Mouse (Mus musculus): ENCODE data around the gene Mzf1. TPM values are rescaled to one million over a fixed set of nuclear protein-coding genes. Genes with fewer than 3 reads are reported as not detected.

Gene Mzf1
- polyA plus RNA-seq, 1 experiment: 16.7 TPM

- DNase-seq (ENCODE audit: extremely low spot score in 1 of 2, low spot score in 1 of 2): no peak
These were observed 47.0 kb downstream of the Mzf1 start for GRCm38 (mm10) chr7:13007341-13008092.

GRCm38 (mm10) chr7:13006531-13006930 is 48.0 kb downstream of the Mzf1 start:
- DNase-seq (ENCODE audit: extremely low spot score in 1 of 2, low spot score in 1 of 2): no peak

GRCm38 (mm10) chr7:13006011-13006410 is 48.6 kb downstream of the Mzf1 start:
- no peak for DNase-seq (ENCODE audit: extremely low spot score in 1 of 2, low spot score in 1 of 2)

- DNase-seq (ENCODE audit: extremely low spot score in 1 of 2, low spot score in 1 of 2): no peak
These were observed 51.2 kb downstream of the Mzf1 start for GRCm38 (mm10) chr7:13003380-13003779.

GRCm38 (mm10) chr7:13001584-13001983 is 53.0 kb downstream of the Mzf1 start:
- DNase-seq (ENCODE audit: extremely low spot score in 1 of 2, low spot score in 1 of 2): no peak

- DNase-seq (ENCODE audit: extremely low spot score in 1 of 2, low spot score in 1 of 2): no peak
These were observed 55.7 kb downstream of the Mzf1 start, which contains the start of gene Trim28 for GRCm38 (mm10) chr7:12998851-12999250. TSS of gene Trim28 (plus strand) at chr7:12999114.

- DNase-seq (ENCODE audit: extremely low spot score in 1 of 2, low spot score in 1 of 2): no peak
These were observed 56.5 kb downstream of the Mzf1 start, which contains the start of gene Slc27a5 for GRCm38 (mm10) chr7:12998053-12998452. TSS of gene Slc27a5 (minus strand) at chr7:12998192.

- no peak for DNase-seq (ENCODE audit: extremely low spot score in 1 of 2, low spot score in 1 of 2)
These were observed 57.3 kb downstream of the Mzf1 start for GRCm38 (mm10) chr7:12997230-12997629.

- DNase-seq (ENCODE audit: extremely low spot score in 1 of 2, low spot score in 1 of 2): no peak
These were observed 58.7 kb downstream of the Mzf1 start for GRCm38 (mm10) chr7:12995862-12996261.

GRCm38 (mm10) chr7:12993148-12993547 is 61.4 kb downstream of the Mzf1 start:
- DNase-seq (ENCODE audit: extremely low spot score in 1 of 2, low spot score in 1 of 2): no peak

Other genes with a start within 250 kb of the Mzf1 start
- 19.2 and 24.5 TPM in 2 replicates for gene Zfp329, start 235.9 kb downstream of the Mzf1 start, polyA plus RNA-seq (2012; rRNA removed)
- 8.8 and 10.4 TPM in 2 replicates for gene Zfp110, start 220.0 kb downstream of the Mzf1 start, polyA plus RNA-seq (2012; rRNA removed)
- gene Zfp128, start 173.6 kb downstream of the Mzf1 start, polyA plus RNA-seq (2012; rRNA removed): 4.6 and 5.3 TPM in 2 replicates
- 12.9 TPM in 2 replicates for gene Zscan22, start 156.9 kb downstream of the Mzf1 start, polyA plus RNA-seq (2012; rRNA removed)
- 776 and 848 TPM in 2 replicates for gene Rps5, start 132.5 kb downstream of the Mzf1 start, polyA plus RNA-seq (2012; rRNA removed)
- 0.69 and 0.86 TPM in 2 replicates for gene Rnf225, start 127.3 kb downstream of the Mzf1 start, polyA plus RNA-seq (2012; rRNA removed)
- gene Zfp324, start 88.9 kb downstream of the Mzf1 start, polyA plus RNA-seq (2012; rRNA removed): 5.7 and 6.1 TPM in 2 replicates
- 14.1 and 15.1 TPM in 2 replicates for gene Zfp446, start 76.9 kb downstream of the Mzf1 start, polyA plus RNA-seq (2012; rRNA removed)
- 0.64 and 1.3 TPM in 2 replicates for gene Slc27a5, start 56.6 kb downstream of the Mzf1 start, polyA plus RNA-seq (2012; rRNA removed)
- gene Trim28, start 55.6 kb downstream of the Mzf1 start, polyA plus RNA-seq (2012; rRNA removed): 234 and 279 TPM in 2 replicates
- 34.3 and 36.8 TPM in 2 replicates for gene Zbtb45, start 44.7 kb downstream of the Mzf1 start, polyA plus RNA-seq (2012; rRNA removed)
- gene Chmp2a, start 20.0 kb downstream of the Mzf1 start, polyA plus RNA-seq (2012; rRNA removed): 239 and 244 TPM in 2 replicates
- gene Ube2m, start 16.5 kb downstream of the Mzf1 start, polyA plus RNA-seq (2012; rRNA removed): 362 and 411 TPM in 2 replicates
- gene Vmn1r85, start 40.4 kb upstream of the Mzf1 start, polyA plus RNA-seq (2012; rRNA removed): 0.06 TPM in 1 of 2 replicates, not detected in the other
- not detected in 2 replicates for gene Vmn1r86, start 65.2 kb upstream of the Mzf1 start, polyA plus RNA-seq (2012; rRNA removed)
- not detected in 2 replicates for gene Vmn1r87, start 85.4 kb upstream of the Mzf1 start, polyA plus RNA-seq (2012; rRNA removed)
- not detected in 2 replicates for gene Vmn1r88, start 104.8 kb upstream of the Mzf1 start, polyA plus RNA-seq (2012; rRNA removed)
- gene Vmn1r89, start 158.3 kb upstream of the Mzf1 start, polyA plus RNA-seq (2012; rRNA removed): not detected in 2 replicates
- gene Lig1, start 222.5 kb upstream of the Mzf1 start, polyA plus RNA-seq (2012; rRNA removed): 11.5 and 13.9 TPM in 2 replicates
- 9.9 and 10.2 TPM in 2 replicates for gene Zswim9, start 224.0 kb upstream of the Mzf1 start, polyA plus RNA-seq (2012; rRNA removed)